Mouse (Mus musculus) neural tube, embryonic 11.5 days (tissue): ENCODE measurements around the gene Gm42420. TPM values are rescaled to one million over a fixed set of nuclear protein-coding genes. Genes with fewer than 3 reads are reported as not detected.

ENCODE experiments used
- ATAC-seq: fragments of 200-750 bp; cut with Nextera tagmentation; 2 replicates; pipeline ENCODE4 v1.8.0; 2017; ENCODE audit warnings: moderate number of reproducible peaks, mild to moderate bottlenecking, moderate TSS enrichment, moderate library complexity; ENCODE audit not compliant: insufficient read depth, low FRiP score, low TSS enrichment
- DNase-seq: peaks from one replicate; pipeline ENCODE4 v3.0.0-alpha.2; 2015; ENCODE audit warnings: low spot score
- H3K27ac ChIP-seq: fragments of 300-500 bp; sonication (generic); 2 replicates; pipeline ENCODE4 v1.5.1; 2014; ENCODE audit warnings: low read depth, mild to moderate bottlenecking, low read length
- H3K27me3 ChIP-seq: fragments of 300-500 bp; sonication (generic); 2 replicates; pipeline ENCODE4 v1.6.1; 2014; ENCODE audit warnings: mild to moderate bottlenecking, low read length, mixed read lengths; ENCODE audit not compliant: control insufficient read depth, insufficient read depth
- H3K36me3 ChIP-seq: fragments of 300-500 bp; sonication (generic); 2 replicates; pipeline ENCODE4 v1.6.1; 2014; ENCODE audit warnings: mild to moderate bottlenecking, low read length, moderate library complexity, mixed read lengths; ENCODE audit not compliant: control insufficient read depth, insufficient read depth
- H3K4me1 ChIP-seq: fragments of 300-500 bp; sonication (generic); 2 replicates; pipeline ENCODE4 v1.6.1; 2014; ENCODE audit warnings: low read length, mixed read lengths; ENCODE audit not compliant: control insufficient read depth, insufficient read depth
- H3K4me2 ChIP-seq: fragments of 300-500 bp; sonication (generic); 2 replicates; pipeline ENCODE4 v1.6.1; 2014; ENCODE audit warnings: low read depth, mild to moderate bottlenecking, moderate library complexity
- H3K4me3 ChIP-seq: fragments of 300-500 bp; sonication (generic); 2 replicates; pipeline ENCODE4 v1.5.1; 2014; ENCODE audit warnings: low read depth, low read length
- H3K9ac ChIP-seq: fragments of 300-500 bp; sonication (generic); 2 replicates; pipeline ENCODE4 v1.6.1; 2014; ENCODE audit warnings: mild to moderate bottlenecking, low read length
- H3K9me3 ChIP-seq: fragments of 300-500 bp; sonication (generic); 2 replicates; pipeline ENCODE4 v1.6.1; 2016; ENCODE audit warnings: low read length; ENCODE audit not compliant: control insufficient read depth
- WGBS: fragments of 180-500 bp; shearing (Covaris S2); extraction: QIAGEN DNeasy Blood & Tissue Kit; methylation state at CpG from one replicate; pipeline ENCODE4 v1.1.7; 2014; 5-methylcytosine and 5-hydroxymethylcytosine counted together
- polyA plus RNA-seq: library from polyadenylated mRNA; unstranded; fragments of >200 nt; fragmentation: Nextera tagmentation; extraction: Ambion mirVana; gene quantifications from 2 replicates; pipeline ENCODE4 v1.2.1, GENCODE M21; 2014

Gene Gm42420
- polyA plus RNA-seq, 1 experiment from 2014 or later = 2.1 TPM

GRCm38 (mm10) chr6:39607365-39607764, 21.8 kb downstream of the Gm42420 start:
- Histone ChIP-seq H3K9me3 (no peaks in the 10 kb centered on the region), H3K9ac (no peak overlapping the region), H3K27ac (no peak overlapping the region), H3K36me3 (no peaks in the 10 kb centered on the region), H3K4me3 (no peak overlapping the region), H3K27me3 (no peaks in the 10 kb centered on the region), H3K4me1 (no peaks in the 10 kb centered on the region), H3K4me2 (no peak overlapping the region)
- DNase-seq = no peak
- WGBS = 80% methylated on average over 5 of the region's 5 CpGs
- ATAC-seq = no peak

GRCm38 (mm10) chr6:39610207-39610606, 24.7 kb downstream of the Gm42420 start:
- Histone ChIP-seq H3K4me3 (no peak overlapping the region), H3K4me1 (no peaks in the 10 kb centered on the region), H3K9me3 (no peaks in the 10 kb centered on the region), H3K36me3 (no peaks in the 10 kb centered on the region), H3K9ac (no peak overlapping the region), H3K27ac (no peak overlapping the region), H3K27me3 (no peaks in the 10 kb centered on the region), H3K4me2 (no peak overlapping the region)
- 75% methylated on average over 2 of the region's 2 CpGs for WGBS
- DNase-seq (no peak), ATAC-seq (no peak)

GRCm38 (mm10) chr6:39611296-39611695, 25.7 kb downstream of the Gm42420 start:
- no peak overlapping the region for H3K27ac ChIP-seq
- no peaks in the 10 kb centered on the region for H3K9me3 ChIP-seq
- no peak overlapping the region for H3K9ac ChIP-seq
- H3K36me3 ChIP-seq = no peaks in the 10 kb centered on the region
- H3K27me3 ChIP-seq = no peaks in the 10 kb centered on the region
- H3K4me1 ChIP-seq = no peaks in the 10 kb centered on the region
- 93% methylated on average over 2 of the region's 2 CpGs for WGBS
- ATAC-seq (no peak), DNase-seq (no peak)
- no peak overlapping the region for H3K4me2 ChIP-seq
- no peak overlapping the region for H3K4me3 ChIP-seq

Other genes starting within 250 kb of the Gm42420 start
- gene Slc37a3, start 208.1 kb upstream of the Gm42420 start, polyA plus RNA-seq = 54.1 and 58.8 TPM in 2 replicates
- 0.19 and 0.26 TPM in 2 replicates for gene Rab19, start 204.6 kb upstream of the Gm42420 start, polyA plus RNA-seq
- gene Mkrn1, start 165.3 kb upstream of the Gm42420 start, polyA plus RNA-seq = 130 and 145 TPM in 2 replicates
- 43.6 and 43.7 TPM in 2 replicates for gene Dennd2a, start 27.9 kb upstream of the Gm42420 start, polyA plus RNA-seq
- gene Adck2, start 11.9 kb upstream of the Gm42420 start, polyA plus RNA-seq = 28.9 and 32.3 TPM in 2 replicates
- gene Ndufb2, start 6.8 kb downstream of the Gm42420 start, polyA plus RNA-seq = 272 and 273 TPM in 2 replicates
- gene Braf, start 139.7 kb downstream of the Gm42420 start, polyA plus RNA-seq = 22.1 TPM in 2 replicates
- 226 and 230 TPM in 2 replicates for gene Mrps33, start 225.2 kb downstream of the Gm42420 start, polyA plus RNA-seq